In genomic region chr8:72418073-72418472, GRCm38 (mm10) we compare ENCODE assay signal across 19 mouse cellular contexts. TPM values are rescaled to one million over a fixed set of nuclear protein-coding genes. Genes with fewer than 3 reads are reported as not detected.
"Had no signal": no experiment of that assay in that cellular context is flagged by ENCODE, and none has a peak within 500 bp of the region (broad histone marks: within the 10 kb centered on the region; RNA-seq: fewer than 3 reads in every experiment).

No protein-coding gene starts in this region.

- H3K4me2 ChIP-seq: lung, embryonic 14.5 days; midbrain, embryonic 12.5 days; neural tube, embryonic 15.5 days had no signal

- H3K27me3 ChIP-seq: midbrain, embryonic 12.5 days; neural tube, embryonic 13.5 days; neural tube, embryonic 15.5 days had no signal

- H3K4me3 ChIP-seq: midbrain, embryonic 10.5 days; midbrain, embryonic 12.5 days; myocyte; neural tube, embryonic 13.5 days; neural tube, embryonic 15.5 days had no signal

- DNase-seq: lung, embryonic 14.5 days; lung, postnatal 10 days; lung, postnatal 4 days; midbrain, embryonic 14.5 days; retina, postnatal 1 day; right cerebral cortex, adult 18-20 months; right cerebral cortex, postnatal 25 days; right cerebral cortex, postnatal 4 days; spleen, adult 18-20 months; thymus, adult 18-20 months; thymus, postnatal 14 days; thymus, postnatal 36 days had no signal

- ATAC-seq: midbrain, embryonic 16.5 days had no signal

- H3K9ac ChIP-seq: lung, embryonic 14.5 days; midbrain, embryonic 12.5 days; neural tube, embryonic 15.5 days had no signal

- H3K9me3 ChIP-seq: midbrain, embryonic 10.5 days; midbrain, embryonic 12.5 days; neural tube, embryonic 13.5 days; neural tube, embryonic 15.5 days had no signal

- H3K27ac ChIP-seq: midbrain, embryonic 10.5 days; midbrain, embryonic 12.5 days; neural tube, embryonic 13.5 days; neural tube, embryonic 15.5 days had no signal

RNA-seq across cellular contexts. Expression of gene Calr3, which starts 25.6 kb away (rescaled TPM):
- polyA plus RNA-seq: small intestine, adult 2 months had no signal
